Mouse (Mus musculus): ENCODE results near the gene Dnajc10. TPM values are rescaled to one million over a fixed set of nuclear protein-coding genes. Genes with fewer than 3 reads are reported as not detected.

The Dnajc10 gene
- polyA plus RNA-seq (2014; fragmentation: Nextera tagmentation; extraction: Ambion mirVana) = 94.3 and 99.4 TPM in 2 replicates

DNA sequence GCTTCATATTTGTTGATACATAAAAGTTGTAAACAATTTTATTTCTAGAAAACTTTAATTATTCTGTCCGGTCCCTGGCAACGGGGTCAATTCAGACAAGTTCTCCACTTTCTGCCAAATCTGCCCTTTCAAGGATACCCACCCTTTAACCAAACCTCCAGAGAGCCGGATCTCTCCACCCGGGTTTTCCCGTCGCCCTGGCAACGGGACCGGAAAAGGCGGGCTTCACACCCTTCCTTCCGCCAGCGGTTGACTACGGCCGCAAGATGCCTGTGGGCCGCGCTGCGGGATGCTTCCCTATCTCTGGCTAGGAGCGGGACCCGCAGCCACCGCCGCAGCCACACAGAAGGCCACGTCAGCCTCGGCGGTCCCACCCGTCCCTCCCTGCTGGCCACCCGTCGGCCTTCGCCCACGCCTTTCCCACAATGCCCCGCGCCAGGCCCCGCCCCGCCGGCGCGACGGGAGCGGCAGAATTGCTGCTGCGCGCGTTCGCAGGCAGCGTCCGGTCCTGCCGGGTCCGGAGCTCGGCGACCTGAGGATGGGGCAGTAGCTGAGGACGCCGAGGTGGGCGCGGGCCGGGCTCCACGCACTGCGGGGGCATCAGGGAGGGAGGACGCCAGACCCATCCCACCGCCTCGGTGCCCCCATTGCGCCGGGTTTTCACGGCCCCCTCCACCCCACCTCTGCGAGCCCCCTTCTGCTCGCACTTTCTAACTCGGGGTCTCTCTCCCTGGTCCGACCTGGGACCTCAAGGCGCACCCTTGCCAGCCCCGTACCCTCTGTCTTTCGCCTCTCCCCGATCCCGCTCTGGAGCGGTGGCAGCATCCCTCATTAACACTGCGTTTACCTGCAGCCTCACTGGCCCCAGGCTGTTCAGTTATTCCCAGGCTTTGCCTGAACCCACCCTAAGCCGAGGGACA lies at the start of gene Dnajc10:
Gene Dnajc10, plus strand, starts transcription at position 225 of the 920 bp plus-strand sequence.
- Histone ChIP-seq H3K9me3 (ENCODE audit: control insufficient read depth, low read length) (no peaks in the 10 kb centered on the region), H3K27ac (replicated peaks; ENCODE audit: low read depth, low read length) (peak within 1 kb of the TSS; percentile 97), H3K4me3 (ENCODE audit: low read depth, low read length) (peak within 1 kb of the TSS; percentile 79), H3K27me3 (ENCODE audit: control insufficient read depth, insufficient read depth, low read length) (no peaks in the 10 kb centered on the region), H3K36me3 (ENCODE audit: control insufficient read depth, insufficient read depth, low read length) (no peaks in the 10 kb centered on the region), H3K9ac (ENCODE audit: low read length) (peak within 1 kb of the TSS; percentile 84), H3K4me1 (ENCODE audit: control insufficient read depth, insufficient read depth, low read length) (peaks cover 2% of the 10 kb centered on the region; the same call in 1 of the 2 replicates), H3K4me2 (ENCODE audit: low read depth, severe bottlenecking) (peak within 1 kb of the TSS; percentile 54)
- peak; percentile 90 for ATAC-seq (ENCODE audit: insufficient number of reproducible peaks, low FRiP score, low TSS enrichment, low read depth)
- DNase-seq (ENCODE audit: low spot score) = peak; percentile 90
- WGBS = under 1% methylated on average over 67 of the region's 72 CpGs

GRCm38 (mm10) chr2:80266894-80267293 lies 48.4 kb upstream of the Dnajc10 start:
- Histone ChIP-seq H3K9ac (ENCODE audit: low read length) (no peak overlapping the region), H3K9me3 (ENCODE audit: control insufficient read depth, low read length) (no peaks in the 10 kb centered on the region), H3K27me3 (ENCODE audit: control insufficient read depth, insufficient read depth, low read length) (no peaks in the 10 kb centered on the region), H3K4me1 (ENCODE audit: control insufficient read depth, insufficient read depth, low read length) (no peaks in the 10 kb centered on the region), H3K4me2 (ENCODE audit: low read depth, severe bottlenecking) (no peak overlapping the region), H3K36me3 (ENCODE audit: control insufficient read depth, insufficient read depth, low read length) (no peaks in the 10 kb centered on the region), H3K4me3 (ENCODE audit: low read depth, low read length) (no peak overlapping the region), H3K27ac (replicated peaks; ENCODE audit: low read depth, low read length) (no peak overlapping the region)
- WGBS = 20% methylated on average over 11 of the region's 11 CpGs
- ATAC-seq (ENCODE audit: insufficient number of reproducible peaks, low FRiP score, low TSS enrichment, low read depth) (no peak), DNase-seq (ENCODE audit: low spot score) (peak; percentile 73)

- Histone ChIP-seq H3K27me3 (ENCODE audit: control insufficient read depth, insufficient read depth, low read length) (no peaks in the 10 kb centered on the region), H3K4me2 (ENCODE audit: low read depth, severe bottlenecking) (no peak overlapping the region), H3K27ac (replicated peaks; ENCODE audit: low read depth, low read length) (no peak overlapping the region), H3K4me1 (ENCODE audit: control insufficient read depth, insufficient read depth, low read length) (no peaks in the 10 kb centered on the region), H3K9me3 (ENCODE audit: control insufficient read depth, low read length) (no peaks in the 10 kb centered on the region), H3K9ac (ENCODE audit: low read length) (no peak overlapping the region), H3K36me3 (ENCODE audit: control insufficient read depth, insufficient read depth, low read length) (no peaks in the 10 kb centered on the region), H3K4me3 (ENCODE audit: low read depth, low read length) (no peak overlapping the region)
- DNase-seq (ENCODE audit: low spot score) = no peak
- 53% methylated on average over 4 of the region's 4 CpGs for WGBS
- ATAC-seq (ENCODE audit: insufficient number of reproducible peaks, low FRiP score, low TSS enrichment, low read depth) = no peak
Measured at GRCm38 (mm10) chr2:80268053-80268452, 47.2 kb upstream of the Dnajc10 start.

DNA sequence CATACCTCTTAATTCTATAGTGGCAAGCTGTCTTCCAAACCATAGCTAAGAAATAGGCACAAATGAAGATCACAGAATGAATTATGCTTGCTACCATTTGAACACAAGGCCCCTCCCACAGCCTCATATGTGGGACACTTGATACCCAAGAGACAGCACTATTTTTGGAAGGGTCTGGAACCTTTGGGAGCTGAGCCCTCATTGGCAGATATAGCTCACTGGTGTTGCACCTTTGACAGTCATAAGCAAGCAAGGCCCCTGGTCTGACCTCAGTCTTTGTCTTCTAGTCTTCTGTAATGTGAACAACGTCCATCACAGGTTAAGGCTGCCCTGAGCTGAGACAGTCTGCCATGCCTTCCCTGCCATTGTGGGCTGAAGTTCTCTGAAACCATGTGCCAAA lies 43.8 kb upstream of the Dnajc10 start:
- 64% methylated on average over 1 of the region's 1 CpGs for WGBS
- DNase-seq (ENCODE audit: low spot score) = no peak
- H3K9ac ChIP-seq (ENCODE audit: low read length) = no peak overlapping the region
- no peaks in the 10 kb centered on the region for H3K27me3 ChIP-seq (ENCODE audit: control insufficient read depth, insufficient read depth, low read length)
- no peak overlapping the region for H3K27ac ChIP-seq (replicated peaks; ENCODE audit: low read depth, low read length)
- H3K4me1 ChIP-seq (ENCODE audit: control insufficient read depth, insufficient read depth, low read length) = no peaks in the 10 kb centered on the region
- no peaks in the 10 kb centered on the region for H3K36me3 ChIP-seq (ENCODE audit: control insufficient read depth, insufficient read depth, low read length)
- ATAC-seq (ENCODE audit: insufficient number of reproducible peaks, low FRiP score, low TSS enrichment, low read depth) = no peak
- no peak overlapping the region for H3K4me3 ChIP-seq (ENCODE audit: low read depth, low read length)
- H3K4me2 ChIP-seq (ENCODE audit: low read depth, severe bottlenecking) = no peak overlapping the region
- H3K9me3 ChIP-seq (ENCODE audit: control insufficient read depth, low read length) = no peaks in the 10 kb centered on the region

DNA sequence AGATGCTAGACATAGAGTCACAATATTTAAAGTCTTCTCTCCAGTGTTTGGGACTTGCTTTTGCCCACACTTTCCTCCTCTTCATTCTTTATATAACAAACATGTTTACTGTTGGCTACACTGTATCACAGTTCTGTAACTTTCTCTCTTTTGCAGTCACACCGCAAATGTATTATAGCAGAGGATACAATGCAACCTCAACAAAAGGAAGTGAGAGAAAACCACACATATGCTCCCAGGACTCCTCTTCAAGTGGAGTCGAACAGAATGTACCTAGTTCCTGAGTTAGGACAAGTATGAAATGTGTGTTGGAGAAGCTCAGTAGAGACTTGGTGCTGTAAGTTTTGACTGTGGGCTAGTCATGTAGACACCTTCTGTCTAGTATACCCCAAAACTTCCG lies 42.2 kb upstream of the Dnajc10 start:
- 91% methylated on average over 3 of the region's 3 CpGs for WGBS

DNA sequence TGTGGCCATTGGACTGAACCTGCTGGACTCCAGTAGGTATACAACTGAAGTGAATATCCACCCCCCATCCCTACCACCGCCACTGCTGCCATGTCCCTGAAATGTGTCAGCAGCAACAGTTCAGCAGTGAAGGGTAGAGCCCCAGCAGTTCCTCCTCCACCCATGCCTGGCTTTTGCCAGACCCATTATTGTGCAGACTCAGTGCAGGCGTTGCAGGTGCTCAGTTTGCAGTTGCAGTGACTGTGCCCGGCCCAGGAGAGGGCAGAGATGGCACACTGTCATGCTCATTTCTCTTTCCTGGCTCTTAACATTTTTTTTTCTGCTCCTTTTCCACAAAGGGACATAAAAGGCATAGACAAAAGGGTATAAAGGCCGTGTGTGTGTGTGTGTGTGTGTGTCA lies 41.5 kb upstream of the Dnajc10 start:
- 78% methylated on average over 4 of the region's 4 CpGs for WGBS
- H3K4me3 ChIP-seq (ENCODE audit: low read depth, low read length) = no peak overlapping the region
- H3K4me1 ChIP-seq (ENCODE audit: control insufficient read depth, insufficient read depth, low read length) = no peaks in the 10 kb centered on the region
- no peaks in the 10 kb centered on the region for H3K27me3 ChIP-seq (ENCODE audit: control insufficient read depth, insufficient read depth, low read length)
- no peak for DNase-seq (ENCODE audit: low spot score)
- no peak overlapping the region for H3K9ac ChIP-seq (ENCODE audit: low read length)
- H3K27ac ChIP-seq (replicated peaks; ENCODE audit: low read depth, low read length) = no peak overlapping the region
- ATAC-seq (ENCODE audit: insufficient number of reproducible peaks, low FRiP score, low TSS enrichment, low read depth) = no peak
- no peaks in the 10 kb centered on the region for H3K9me3 ChIP-seq (ENCODE audit: control insufficient read depth, low read length)
- no peak overlapping the region for H3K4me2 ChIP-seq (ENCODE audit: low read depth, severe bottlenecking)
- no peaks in the 10 kb centered on the region for H3K36me3 ChIP-seq (ENCODE audit: control insufficient read depth, insufficient read depth, low read length)

More for the DNA sequence above, 42.2 kb upstream of the Dnajc10 start:
- no peaks in the 10 kb centered on the region for H3K4me1 ChIP-seq (ENCODE audit: control insufficient read depth, insufficient read depth, low read length)
- no peaks in the 10 kb centered on the region for H3K27me3 ChIP-seq (ENCODE audit: control insufficient read depth, insufficient read depth, low read length)
- H3K4me3 ChIP-seq (ENCODE audit: low read depth, low read length) = no peak overlapping the region
- H3K9ac ChIP-seq (ENCODE audit: low read length) = no peak overlapping the region
- no peak overlapping the region for H3K4me2 ChIP-seq (ENCODE audit: low read depth, severe bottlenecking)
- no peak overlapping the region for H3K27ac ChIP-seq (replicated peaks; ENCODE audit: low read depth, low read length)
- no peaks in the 10 kb centered on the region for H3K36me3 ChIP-seq (ENCODE audit: control insufficient read depth, insufficient read depth, low read length)
- DNase-seq (ENCODE audit: low spot score) = no peak
- H3K9me3 ChIP-seq (ENCODE audit: control insufficient read depth, low read length) = no peaks in the 10 kb centered on the region
- no peak for ATAC-seq (ENCODE audit: insufficient number of reproducible peaks, low FRiP score, low TSS enrichment, low read depth)

DNA sequence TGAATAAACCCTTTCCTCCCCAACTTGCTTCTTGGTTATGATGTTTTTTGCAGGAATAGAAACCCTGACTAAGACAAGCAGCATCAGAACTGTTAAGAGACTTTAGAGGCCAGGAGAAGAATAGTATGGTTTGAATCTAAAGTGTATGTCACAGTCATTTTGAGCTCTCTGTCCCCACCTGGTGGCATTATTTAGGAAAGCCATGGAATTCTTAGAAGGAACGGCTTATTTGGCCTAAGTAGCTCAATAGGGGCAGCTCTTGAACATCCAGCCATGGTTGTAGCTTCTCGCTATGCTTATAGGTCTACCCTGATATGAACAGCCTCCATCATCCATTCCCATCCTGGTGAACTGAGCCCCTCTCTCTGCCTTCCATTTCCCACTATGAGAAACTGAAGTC lies 40.1 kb upstream of the Dnajc10 start:
- Histone ChIP-seq H3K4me2 (ENCODE audit: low read depth, severe bottlenecking) (no peak overlapping the region), H3K4me3 (ENCODE audit: low read depth, low read length) (no peak overlapping the region), H3K36me3 (ENCODE audit: control insufficient read depth, insufficient read depth, low read length) (no peaks in the 10 kb centered on the region), H3K9me3 (ENCODE audit: control insufficient read depth, low read length) (no peaks in the 10 kb centered on the region), H3K4me1 (ENCODE audit: control insufficient read depth, insufficient read depth, low read length) (no peaks in the 10 kb centered on the region), H3K27ac (replicated peaks; ENCODE audit: low read depth, low read length) (no peak overlapping the region), H3K27me3 (ENCODE audit: control insufficient read depth, insufficient read depth, low read length) (no peaks in the 10 kb centered on the region), H3K9ac (ENCODE audit: low read length) (no peak overlapping the region)
- 52% methylated on average over 2 of the region's 2 CpGs for WGBS
- DNase-seq (ENCODE audit: low spot score) = peak; percentile 50
- no peak for ATAC-seq (ENCODE audit: insufficient number of reproducible peaks, low FRiP score, low TSS enrichment, low read depth)

GRCm38 (mm10) chr2:80282214-80282613 lies 33.1 kb upstream of the Dnajc10 start:
- ATAC-seq (ENCODE audit: insufficient number of reproducible peaks, low FRiP score, low TSS enrichment, low read depth) (no peak), DNase-seq (ENCODE audit: low spot score) (no peak)
- 73% methylated on average over 2 of the region's 2 CpGs for WGBS
- no peak overlapping the region for H3K9ac ChIP-seq (ENCODE audit: low read length)
- H3K4me3 ChIP-seq (ENCODE audit: low read depth, low read length) = no peak overlapping the region
- H3K27me3 ChIP-seq (ENCODE audit: control insufficient read depth, insufficient read depth, low read length) = no peaks in the 10 kb centered on the region
- H3K9me3 ChIP-seq (ENCODE audit: control insufficient read depth, low read length) = no peaks in the 10 kb centered on the region
- no peaks in the 10 kb centered on the region for H3K4me1 ChIP-seq (ENCODE audit: control insufficient read depth, insufficient read depth, low read length)
- H3K4me2 ChIP-seq (ENCODE audit: low read depth, severe bottlenecking) = no peak overlapping the region
- H3K36me3 ChIP-seq (ENCODE audit: control insufficient read depth, insufficient read depth, low read length) = no peaks in the 10 kb centered on the region
- no peak overlapping the region for H3K27ac ChIP-seq (replicated peaks; ENCODE audit: low read depth, low read length)

All from limb, embryonic 11.5 days (tissue).